Mouse (Mus musculus) G1E-ER4 (cell line): ENCODE data around the gene Cops4. TPM values are rescaled to one million over a fixed set of nuclear protein-coding genes. Genes with fewer than 3 reads are reported as not detected.

Source experiments
- GATA1 ChIP-seq: IDR thresholded peaks from one replicate; pipeline ENCODE4 v1.8.0; 2012; ENCODE audit warnings: low read length, inconsistent platforms
- polyA plus RNA-seq: library from polyadenylated mRNA; stranded (reverse); fragments of >175 nt; gene quantifications from 2 replicates; pipeline ENCODE4 v1.2.3, GENCODE M21; 2012

Gene Cops4
- polyA plus RNA-seq, 1 experiment: 4.7 TPM

GRCm38 (mm10) chr5:100566798-100567197, 48.7 kb downstream of the Cops4 start:
- TF ChIP-seq GATA1: no peak

- TF ChIP-seq GATA1: no peak
These were observed 49.3 kb downstream of the Cops4 start for GRCm38 (mm10) chr5:100567258-100568032.

GRCm38 (mm10) chr5:100568177-100568576, 50.1 kb downstream of the Cops4 start:
- peak; percentile 36 for TF ChIP-seq GATA1

- no peak for TF ChIP-seq GATA1
These were observed 50.7 kb downstream of the Cops4 start for GRCm38 (mm10) chr5:100568802-100569201.

- TF ChIP-seq GATA1: no peak
These were observed 51.3 kb downstream of the Cops4 start for GRCm38 (mm10) chr5:100569250-100569934.

- TF ChIP-seq GATA1: no peak
These were observed 52.0 kb downstream of the Cops4 start for GRCm38 (mm10) chr5:100569997-100570595.

- TF ChIP-seq GATA1: no peak
These were observed 52.6 kb downstream of the Cops4 start for GRCm38 (mm10) chr5:100570716-100571115.

GRCm38 (mm10) chr5:100572069-100572468, 54.0 kb downstream of the Cops4 start, which contains the start of gene Plac8:
TSS of gene Plac8 (minus strand) at chr5:100572245.
- no peak for TF ChIP-seq GATA1

GRCm38 (mm10) chr5:100573256-100573655, 55.1 kb downstream of the Cops4 start:
- no peak for TF ChIP-seq GATA1

GRCm38 (mm10) chr5:100574771-100575170, 56.7 kb downstream of the Cops4 start:
- no peak for TF ChIP-seq GATA1

- TF ChIP-seq GATA1: no peak
These were observed 60.8 kb downstream of the Cops4 start for GRCm38 (mm10) chr5:100578863-100579411.

- no peak for TF ChIP-seq GATA1
These were observed 63.7 kb downstream of the Cops4 start for GRCm38 (mm10) chr5:100581622-100582434.

GRCm38 (mm10) chr5:100582435-100582826, 64.3 kb downstream of the Cops4 start:
- no peak for TF ChIP-seq GATA1

GRCm38 (mm10) chr5:100583066-100583465, 65.0 kb downstream of the Cops4 start:
- no peak for TF ChIP-seq GATA1

- TF ChIP-seq GATA1: no peak
These were observed 67.1 kb downstream of the Cops4 start for GRCm38 (mm10) chr5:100585206-100585644.
